Mouse (Mus musculus) forebrain, embryonic 14.5 days (tissue): ENCODE measurements around the gene Nudt3. TPM values are rescaled to one million over a fixed set of nuclear protein-coding genes. Genes with fewer than 3 reads are reported as not detected.
"Not testable (repeated sequence)": the region's sequence is repeated elsewhere in the genome, so short reads cannot be mapped to it uniquely, and the experiment has no call there.

Experiments used
- ATAC-seq: fragments of 200-750 bp; cut with Nextera tagmentation; 2 replicates; pipeline ENCODE4 v1.8.0; 2017; ENCODE audit warnings: mild to moderate bottlenecking, moderate library complexity
- DNase-seq: peaks from one replicate; pipeline ENCODE4 v3.0.0-alpha.2; 2015; ENCODE audit warnings: low spot score
- H3K27ac ChIP-seq: fragments of 300-500 bp; sonication (generic); 2 replicates; pipeline ENCODE4 v1.5.1; 2014; ENCODE audit warnings: low read depth, mild to moderate bottlenecking, control low read depth, low read length, moderate library complexity
- H3K27me3 ChIP-seq: fragments of 300-500 bp; sonication (generic); replicated peaks from 2 replicates; pipeline ENCODE4 v1.6.1; 2014; ENCODE audit warnings: low read length, control low read depth, mixed read lengths; ENCODE audit not compliant: control insufficient read depth, insufficient read depth
- H3K36me3 ChIP-seq: fragments of 300-500 bp; sonication (generic); 2 replicates; pipeline ENCODE4 v1.6.1; 2014; ENCODE audit warnings: low read length, control low read depth; ENCODE audit not compliant: control insufficient read depth, insufficient read depth
- H3K4me1 ChIP-seq: fragments of 300-500 bp; sonication (generic); 2 replicates; pipeline ENCODE4 v1.6.1; 2014; ENCODE audit warnings: antibody characterized with exemption, low read length, control low read depth; ENCODE audit not compliant: control insufficient read depth, insufficient read depth
- H3K4me2 ChIP-seq: fragments of 300-500 bp; sonication (generic); 2 replicates; pipeline ENCODE4 v1.6.1; 2014; ENCODE audit warnings: mild to moderate bottlenecking, control low read depth, low read length
- H3K4me3 ChIP-seq: fragments of 300-500 bp; sonication (generic); 2 replicates; pipeline ENCODE4 v1.5.1; 2014; ENCODE audit warnings: low read depth, low read length, control low read depth
- H3K9ac ChIP-seq: fragments of 300-500 bp; sonication (generic); 2 replicates; pipeline ENCODE4 v1.6.1; 2014; ENCODE audit warnings: mild to moderate bottlenecking, low read length, control low read depth, moderate library complexity
- H3K9me3 ChIP-seq: fragments of 300-500 bp; sonication (generic); replicated peaks from 2 replicates; pipeline ENCODE4 v1.6.1; 2016; ENCODE audit warnings: low read length, control low read depth, mixed read lengths; ENCODE audit not compliant: control insufficient read depth
- WGBS: fragments of 180-500 bp; shearing (Covaris S2); extraction: QIAGEN DNeasy Blood & Tissue Kit; methylation state at CpG from one replicate; pipeline ENCODE4 v1.1.7; 2014; 5-methylcytosine and 5-hydroxymethylcytosine counted together
- polyA plus RNA-seq: library from polyadenylated mRNA; unstranded; fragments of >200 nt; fragmentation: Nextera tagmentation; extraction: Ambion mirVana; gene quantifications from 2 replicates; pipeline ENCODE4 v1.2.1, GENCODE M21; 2014

Gene Nudt3
- polyA plus RNA-seq, 1 experiment from 2014 or later = 175 TPM

DNA sequence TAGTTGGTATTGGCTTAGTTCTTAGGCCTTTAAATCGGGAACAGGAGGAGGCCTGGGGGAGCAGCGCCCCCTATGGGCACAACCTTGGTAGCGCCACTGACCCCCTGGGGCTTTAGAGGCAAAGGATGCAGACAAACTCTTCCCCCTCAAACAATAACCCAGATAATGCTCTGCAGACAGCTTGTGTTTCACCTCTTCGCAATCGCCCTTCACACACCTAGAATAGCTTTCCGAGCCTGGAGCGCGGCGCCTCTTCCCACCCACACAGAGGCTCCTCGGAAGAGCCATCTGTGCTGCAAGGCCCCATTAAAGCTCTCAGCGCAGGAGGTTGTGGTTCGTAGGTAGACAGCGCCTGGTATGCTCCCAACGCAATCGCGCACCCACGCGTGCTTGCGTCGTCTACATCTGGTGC lies 15.6 kb upstream of the Nudt3 start:
- H3K9me3 ChIP-seq = no peaks in the 10 kb centered on the region
- 69% methylated on average over 20 of the region's 20 CpGs for WGBS
- peaks cover 3% of the 10 kb centered on the region; the same call in 1 of the 2 replicates for H3K36me3 ChIP-seq
- H3K4me3 ChIP-seq = no peak overlapping the region
- no peak overlapping the region for H3K4me2 ChIP-seq
- peaks cover 12% of the 10 kb centered on the region for H3K4me1 ChIP-seq
- DNase-seq (peak; percentile 22), ATAC-seq (no peak)
- H3K27ac ChIP-seq = no peak overlapping the region
- H3K9ac ChIP-seq = no peak overlapping the region
- no peaks in the 10 kb centered on the region for H3K27me3 ChIP-seq

DNA sequence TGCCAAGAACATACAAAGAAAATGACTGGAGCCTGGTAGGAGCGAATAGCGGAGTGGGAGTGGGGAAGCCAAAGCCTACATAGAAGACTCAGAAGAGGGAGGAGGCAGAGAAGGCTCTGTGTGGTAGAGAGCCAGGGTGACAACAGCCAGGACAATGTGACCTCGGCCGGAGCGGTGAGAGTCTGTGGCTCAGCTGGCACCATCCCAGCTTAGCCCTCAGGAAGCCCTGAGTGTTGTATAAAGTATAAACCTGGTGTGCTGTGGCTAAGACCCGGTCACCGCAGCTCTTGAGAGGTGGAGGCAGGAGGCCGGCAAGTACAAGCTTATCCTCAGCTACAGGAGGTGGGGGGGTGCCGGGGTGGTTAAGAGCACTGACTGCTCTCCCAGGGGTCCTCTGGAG lies 14.0 kb upstream of the Nudt3 start:
- ATAC-seq (no peak), DNase-seq (no peak)
- Histone ChIP-seq H3K9me3 (no peaks in the 10 kb centered on the region), H3K27me3 (no peaks in the 10 kb centered on the region), H3K36me3 (peaks cover 19% of the 10 kb centered on the region), H3K4me2 (no peak overlapping the region), H3K9ac (no peak overlapping the region), H3K4me3 (no peak overlapping the region), H3K27ac (no peak overlapping the region), H3K4me1 (peaks cover 14% of the 10 kb centered on the region)
- WGBS = 59% methylated on average over 9 of the region's 9 CpGs

DNA sequence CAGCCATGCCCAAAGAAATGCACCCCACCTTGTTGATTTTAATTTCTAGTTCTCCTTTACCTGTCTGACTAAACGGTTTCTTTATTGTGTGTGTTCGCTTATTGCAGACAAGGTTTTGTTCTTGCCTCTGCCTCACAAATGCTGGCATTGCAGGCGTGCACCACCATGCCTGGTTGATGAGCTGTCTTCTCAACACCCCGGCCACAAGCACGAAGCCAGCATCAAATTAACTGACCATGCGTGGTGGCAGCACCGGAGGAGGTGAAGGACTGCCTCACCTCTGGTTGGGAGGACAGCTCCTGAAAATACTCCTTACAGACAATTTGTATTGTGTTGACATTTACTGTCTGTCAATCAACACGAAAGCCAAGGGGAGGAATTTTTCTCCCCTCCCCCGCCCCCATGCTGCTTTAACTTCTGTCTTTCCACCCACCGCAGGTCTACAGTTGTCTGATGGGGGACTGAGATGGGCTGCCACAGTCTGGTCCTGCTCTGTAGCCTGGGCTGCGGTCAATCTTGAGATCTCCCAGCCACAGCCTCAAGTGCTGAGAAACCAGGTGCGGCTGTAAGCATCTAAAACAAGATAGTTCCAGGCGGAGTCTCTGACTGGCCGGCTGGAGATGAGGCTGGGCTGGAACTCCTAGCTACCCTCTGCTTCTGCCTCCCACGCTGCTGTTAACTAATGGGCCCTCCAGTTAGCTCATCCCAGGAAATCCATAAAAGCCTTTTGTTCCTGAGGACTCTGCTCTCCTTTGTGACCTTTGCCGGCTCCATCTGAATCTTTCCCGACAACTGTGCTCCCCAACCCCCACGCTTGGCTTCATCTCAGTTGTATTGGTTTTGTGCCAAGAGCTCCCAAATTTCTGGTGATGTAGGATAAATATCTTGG lies 13.1 kb upstream of the Nudt3 start, which contains the start of gene Rps10:
Rps10 (minus strand) TSS at position 538 of the 889 bp plus-strand sequence.
- Histone ChIP-seq H3K36me3 (peaks cover 29% of the 10 kb centered on the region), H3K4me1 (peaks cover 14% of the 10 kb centered on the region), H3K4me3 (peak within 1 kb of the TSS; percentile 86), H3K4me2 (peak within 1 kb of the TSS; percentile 85), H3K27ac (peak within 1 kb of the TSS; percentile 84), H3K27me3 (no peaks in the 10 kb centered on the region), H3K9me3 (no peaks in the 10 kb centered on the region), H3K9ac (peak within 1 kb of the TSS; percentile 22; the same call in 1 of the 2 replicates)
- DNase-seq = peak; percentile 22
- ATAC-seq = no peak
- 47% methylated on average over 18 of the region's 18 CpGs for WGBS

GRCm38 (mm10) chr17:27635575-27635903 lies 12.2 kb upstream of the Nudt3 start:
- Histone ChIP-seq H3K9ac (peak overlapping the region; percentile 96; the same call in 1 of the 2 replicates), H3K4me3 (peak overlapping the region; percentile 86), H3K4me1 (peaks cover 14% of the 10 kb centered on the region), H3K36me3 (peaks cover 37% of the 10 kb centered on the region), H3K4me2 (peak overlapping the region; percentile 85), H3K27ac (peak overlapping the region; percentile 84)
- H3K9me3 ChIP-seq, H3K27me3 ChIP-seq: not testable (repeated sequence)
- peak; percentile 72 for DNase-seq
- ATAC-seq = 0 out of 2 replicates have a peak, but pooled peaks have one; percentile 0
- 51% methylated on average over 9 of the region's 9 CpGs for WGBS

GRCm38 (mm10) chr17:27634871-27635574 lies 11.7 kb upstream of the Nudt3 start, which contains the start of gene RPS10-NUDT3:
Gene RPS10-NUDT3 (minus strand): TSS chr17:27635222.
- Histone ChIP-seq H3K4me1 (peaks cover 14% of the 10 kb centered on the region), H3K4me3 (peak within 1 kb of the TSS; percentile 86), H3K27me3 (no peaks in the 10 kb centered on the region), H3K27ac (peak within 1 kb of the TSS; percentile 84), H3K9me3 (no peaks in the 10 kb centered on the region), H3K36me3 (peaks cover 42% of the 10 kb centered on the region), H3K4me2 (peak within 1 kb of the TSS; percentile 85), H3K9ac (peak within 1 kb of the TSS; percentile 96)
- DNase-seq (peak; percentile 96), ATAC-seq (peak; percentile 99)
- under 1% methylated on average over 62 of the region's 72 CpGs for WGBS

GRCm38 (mm10) chr17:27629249-27630020 lies 6.1 kb upstream of the Nudt3 start:
- peaks cover 52% of the 10 kb centered on the region for H3K36me3 ChIP-seq
- no peak overlapping the region for H3K9ac ChIP-seq
- ATAC-seq (peak; percentile 27; the same call in 1 of the 2 replicates), DNase-seq (peak; percentile 90)
- H3K4me2 ChIP-seq = no peak overlapping the region
- H3K27ac ChIP-seq = no peak overlapping the region
- WGBS = 67% methylated on average over 2 of the region's 2 CpGs
- no peaks in the 10 kb centered on the region for H3K27me3 ChIP-seq
- H3K4me1 ChIP-seq = peaks cover 10% of the 10 kb centered on the region
- H3K4me3 ChIP-seq = no peak overlapping the region
- H3K9me3 ChIP-seq = no peaks in the 10 kb centered on the region

DNA sequence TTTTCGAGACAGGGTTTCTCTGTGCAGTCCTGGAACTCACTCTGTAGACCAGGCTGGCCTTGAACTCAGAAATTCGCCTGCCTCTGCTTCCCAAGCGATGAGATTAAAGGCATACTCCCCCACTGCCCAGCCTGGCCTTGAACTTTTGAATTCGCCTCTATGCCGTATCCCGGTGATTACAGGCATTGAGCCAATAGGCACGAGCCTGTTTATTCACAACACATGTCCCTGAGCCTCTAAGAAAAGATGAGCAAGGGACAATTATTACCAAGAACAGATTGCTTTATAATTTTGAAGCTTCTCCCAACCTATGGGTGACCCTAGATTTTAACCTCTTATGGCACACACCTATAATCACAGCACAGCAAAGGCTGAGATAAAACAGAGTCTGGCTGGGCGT lies 5.1 kb upstream of the Nudt3 start:
- 92% methylated on average over 8 of the region's 8 CpGs for WGBS

DNA sequence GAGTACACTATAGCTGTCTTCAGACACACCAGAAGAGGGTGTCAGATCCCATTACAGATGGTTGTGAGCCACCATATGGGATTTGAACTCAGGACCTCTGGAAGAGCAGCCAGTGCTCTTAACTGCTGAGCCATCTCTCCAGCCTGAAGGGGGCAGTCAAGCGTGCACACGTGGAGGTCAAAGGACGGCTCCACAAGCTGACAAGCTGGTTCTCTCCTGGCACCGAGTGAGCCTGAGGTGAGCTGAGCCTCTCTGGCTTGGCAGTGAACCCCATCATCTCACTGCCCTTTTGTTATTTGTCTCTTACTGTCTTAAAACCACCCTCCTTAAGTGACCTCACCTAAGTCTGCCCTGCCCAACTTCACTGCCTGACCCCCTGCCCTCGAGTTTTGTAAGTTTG lies 4.2 kb upstream of the Nudt3 start:
- no peak overlapping the region for H3K27ac ChIP-seq
- H3K9ac ChIP-seq = no peak overlapping the region
- H3K4me1 ChIP-seq = peaks cover 5% of the 10 kb centered on the region; the same call in 1 of the 2 replicates
- H3K9me3 ChIP-seq = no peaks in the 10 kb centered on the region
- ATAC-seq = no peak
- no peak overlapping the region for H3K4me2 ChIP-seq
- H3K4me3 ChIP-seq = no peak overlapping the region
- no peaks in the 10 kb centered on the region for H3K27me3 ChIP-seq
- WGBS = 32% methylated on average over 5 of the region's 5 CpGs
- DNase-seq = no peak
- H3K36me3 ChIP-seq = peaks cover 34% of the 10 kb centered on the region

More for the DNA sequence above, 5.1 kb upstream of the Nudt3 start:
- no peak overlapping the region for H3K4me3 ChIP-seq
- H3K36me3 ChIP-seq = peaks cover 43% of the 10 kb centered on the region
- H3K9me3 ChIP-seq = no peaks in the 10 kb centered on the region
- DNase-seq (no peak), ATAC-seq (no peak)
- H3K4me2 ChIP-seq = no peak overlapping the region
- H3K27me3 ChIP-seq = no peaks in the 10 kb centered on the region
- H3K4me1 ChIP-seq = peaks cover 7% of the 10 kb centered on the region
- no peak overlapping the region for H3K27ac ChIP-seq
- H3K9ac ChIP-seq = no peak overlapping the region
